Mouse (Mus musculus) liver, adult 2 months (tissue): ENCODE data around the gene Mcoln2. TPM values are rescaled to one million over a fixed set of nuclear protein-coding genes. Genes with fewer than 3 reads are reported as not detected.
"Not testable (repeated sequence)": the region's sequence is repeated elsewhere in the genome, so short reads cannot be mapped to it uniquely, and the experiment has no call there.

ENCODE experiments used
- DNase-seq: peaks from one replicate; pipeline ENCODE4 v3.0.0-alpha.2; 2011; ENCODE audit warnings: low read depth, low spot score; ENCODE audit errors: extremely low read depth
- H3K27ac ChIP-seq: fragments of 200-500 bp; replicated peaks from 2 replicates; pipeline ENCODE4 v1.5.1; 2012; ENCODE audit warnings: low read depth, mild to moderate bottlenecking, control low read depth, inconsistent platforms, low read length; ENCODE audit not compliant: insufficient read depth
- H3K27me3 ChIP-seq: fragments of 200-500 bp; 2 replicates; pipeline ENCODE4 v1.6.1; 2012; ENCODE audit warnings: mild to moderate bottlenecking, moderate library complexity, low read length, inconsistent platforms; ENCODE audit not compliant: control insufficient read depth, insufficient read depth
- H3K36me3 ChIP-seq: fragments of 200-500 bp; 2 replicates; pipeline ENCODE4 v1.6.1; 2012; ENCODE audit warnings: low read length, inconsistent platforms; ENCODE audit not compliant: control insufficient read depth, insufficient read depth
- H3K4me1 ChIP-seq: fragments of 200-500 bp; 2 replicates; pipeline ENCODE4 v1.6.1; 2011; ENCODE audit warnings: low read length; ENCODE audit not compliant: control insufficient read depth, insufficient read depth
- H3K4me3 ChIP-seq: fragments of 200-500 bp; 2 replicates; pipeline ENCODE4 v1.5.1; 2011; ENCODE audit warnings: low read depth, mild to moderate bottlenecking, control low read depth, low read length, moderate library complexity; ENCODE audit not compliant: insufficient read depth
- H3K79me2 ChIP-seq: fragments of 200-500 bp; 2 replicates; pipeline ENCODE4 v1.6.1; 2012; ENCODE audit warnings: inconsistent platforms, mild to moderate bottlenecking, low read length, moderate library complexity; ENCODE audit not compliant: control insufficient read depth, insufficient read depth
- H3K9ac ChIP-seq: fragments of 200-500 bp; 2 replicates; pipeline ENCODE4 v1.6.1; 2012; ENCODE audit warnings: low read depth, mild to moderate bottlenecking, control low read depth, inconsistent platforms, low read length
- CTCF ChIP-seq: fragments of 200-500 bp; IDR thresholded peaks from 2 replicates; pipeline ENCODE4 v1.5.1; 2011; ENCODE audit warnings: low read depth, low read length, control low read depth
- POLR2A ChIP-seq: fragments of 200-500 bp; IDR thresholded peaks from 2 replicates; pipeline ENCODE4 v1.6.1; 2011; ENCODE audit warnings: low read length, control low read depth; ENCODE audit not compliant: insufficient read depth; ENCODE audit errors: extremely low read depth
- WGBS: fragments of 180-500 bp; shearing (Covaris S2); methylation state at CpG from one replicate; pipeline ENCODE4 v1.1.7; 2018; 5-methylcytosine and 5-hydroxymethylcytosine counted together
- polyA plus RNA-seq: library from polyadenylated mRNA; depleted of rRNA; stranded (reverse); fragments of >200 nt; gene quantifications from 2 replicates; pipeline ENCODE4 v1.2.3, GENCODE M21; 2012
- total RNA-seq: library from RNA; depleted of rRNA; stranded (reverse); fragments of >200 nt; gene quantifications from 2 replicates; pipeline ENCODE4 v1.2.3, GENCODE M21; 2014

Gene Mcoln2
- total and polyA plus RNA-seq, 2 experiments = 0.15 to 0.55 TPM

DNA sequence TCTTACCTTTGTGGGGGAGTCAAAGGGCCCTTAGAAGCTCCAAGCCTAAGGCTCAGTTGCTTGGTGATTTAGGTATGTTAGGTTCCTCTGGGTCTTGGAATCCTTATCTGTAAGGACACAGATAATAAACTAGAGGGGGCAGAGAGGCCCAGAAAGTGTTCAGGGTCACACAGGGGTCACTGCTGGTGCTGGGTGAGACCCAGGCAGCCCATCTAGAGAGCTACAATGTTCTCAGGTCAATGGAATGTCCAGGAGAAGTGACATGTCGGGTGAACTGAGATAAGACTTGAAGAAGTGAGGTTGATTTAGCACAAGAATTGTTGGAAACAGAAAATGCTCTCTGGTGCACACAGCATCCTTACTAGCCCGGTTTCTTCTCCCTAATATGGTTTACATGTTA, 54.7 kb downstream of the Mcoln2 start:
- Histone ChIP-seq H3K4me3 (no peak overlapping the region), H3K36me3 (no peaks in the 10 kb centered on the region), H3K27ac (no peak overlapping the region), H3K9ac (no peak overlapping the region), H3K4me1 (no peaks in the 10 kb centered on the region), H3K27me3 (no peaks in the 10 kb centered on the region), H3K79me2 (no peaks in the 10 kb centered on the region)
- no peak for DNase-seq
- WGBS = 49% methylated on average over 2 of the region's 2 CpGs
- TF ChIP-seq POLR2A = no peak
- no peak for TF ChIP-seq CTCF

- DNase-seq = no peak
Measured at GRCm38 (mm10) chr3:146205305-146205704, 55.7 kb downstream of the Mcoln2 start.

DNA sequence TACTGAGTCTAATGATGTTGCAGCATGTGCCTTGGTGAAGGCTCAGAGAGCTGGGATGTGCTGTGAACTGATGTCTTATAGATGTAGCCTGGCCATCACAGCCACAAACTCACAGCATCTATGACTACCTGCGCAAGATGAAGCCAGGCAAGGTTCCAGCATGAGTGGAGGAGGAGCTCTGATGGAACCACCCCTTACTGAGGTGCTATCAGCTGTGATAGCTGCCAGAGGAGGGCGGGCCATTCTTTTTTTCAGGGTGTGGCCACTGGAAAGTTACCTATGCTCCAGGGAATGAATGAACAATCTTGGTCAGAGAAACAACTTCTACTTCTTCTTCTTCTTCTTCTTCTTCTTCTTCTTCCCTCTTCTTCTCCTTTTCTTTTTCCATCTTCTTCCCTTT, 57.0 kb downstream of the Mcoln2 start:
- H3K4me3 ChIP-seq = no peak overlapping the region
- 90% methylated on average over 2 of the region's 2 CpGs for WGBS
- no peak overlapping the region for H3K9ac ChIP-seq
- H3K27me3 ChIP-seq = no peaks in the 10 kb centered on the region
- no peaks in the 10 kb centered on the region for H3K4me1 ChIP-seq
- H3K79me2 ChIP-seq = no peaks in the 10 kb centered on the region
- H3K36me3 ChIP-seq = no peaks in the 10 kb centered on the region
- DNase-seq = no peak
- no peak overlapping the region for H3K27ac ChIP-seq
- no peak for TF ChIP-seq CTCF
- TF ChIP-seq POLR2A = no peak

More at GRCm38 (mm10) chr3:146205305-146205704, 55.7 kb downstream of the Mcoln2 start:
- Histone ChIP-seq H3K79me2 (no peaks in the 10 kb centered on the region), H3K9ac (no peak overlapping the region), H3K4me1 (no peaks in the 10 kb centered on the region), H3K36me3 (no peaks in the 10 kb centered on the region), H3K27me3 (no peaks in the 10 kb centered on the region), H3K27ac (no peak overlapping the region), H3K4me3 (no peak overlapping the region)
- no peak for TF ChIP-seq CTCF
- TF ChIP-seq POLR2A = no peak
- 26% methylated on average over 11 of the region's 11 CpGs for WGBS

DNA sequence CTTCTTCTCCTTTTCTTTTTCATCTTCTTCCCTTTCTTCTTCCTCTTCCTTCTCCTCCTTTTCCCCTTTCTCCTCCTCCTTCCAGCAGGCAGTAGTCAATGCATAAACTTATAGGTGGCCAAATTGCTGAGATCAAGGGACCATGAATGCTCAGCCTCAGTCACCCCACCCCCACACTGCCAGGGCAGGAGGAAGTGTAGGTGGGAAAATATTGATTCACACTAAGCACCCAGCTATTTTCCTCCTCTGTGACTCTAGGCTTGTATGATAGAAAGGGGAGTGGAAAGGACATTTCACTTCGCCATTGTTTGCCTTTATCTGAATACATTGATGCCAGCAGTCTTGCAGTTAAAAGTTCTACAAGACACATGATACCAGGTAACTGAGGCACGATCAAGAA, 57.8 kb downstream of the Mcoln2 start:
- Histone ChIP-seq H3K4me1 (no peaks in the 10 kb centered on the region), H3K79me2 (no peaks in the 10 kb centered on the region), H3K4me3 (no peak overlapping the region), H3K9ac (no peak overlapping the region), H3K27ac (no peak overlapping the region), H3K27me3 (no peaks in the 10 kb centered on the region), H3K36me3 (no peaks in the 10 kb centered on the region)
- 36% methylated on average over 2 of the region's 2 CpGs for WGBS
- TF ChIP-seq POLR2A (no peak), CTCF (no peak)
- no peak for DNase-seq

GRCm38 (mm10) chr3:146209759-146210158, 60.1 kb downstream of the Mcoln2 start:
- H3K9ac ChIP-seq, DNase-seq, H3K4me1 ChIP-seq, H3K27me3 ChIP-seq, H3K4me3 ChIP-seq, H3K27ac ChIP-seq, H3K79me2 ChIP-seq, H3K36me3 ChIP-seq: not testable (repeated sequence)
- 92% methylated on average over 8 of the region's 8 CpGs for WGBS

GRCm38 (mm10) chr3:146211141-146211747, 61.6 kb downstream of the Mcoln2 start:
- no peak overlapping the region for H3K9ac ChIP-seq
- no peak overlapping the region for H3K27ac ChIP-seq
- peaks cover 3% of the 10 kb centered on the region; the same call in 1 of the 2 replicates for H3K4me1 ChIP-seq
- no peaks in the 10 kb centered on the region for H3K36me3 ChIP-seq
- 0 out of 2 replicates have a peak, but pooled peaks cover 2% of the 10 kb centered on the region for H3K27me3 ChIP-seq
- TF ChIP-seq POLR2A (no peak), CTCF (no peak)
- 91% methylated on average over 4 of the region's 4 CpGs for WGBS
- no peak for DNase-seq
- no peaks in the 10 kb centered on the region for H3K79me2 ChIP-seq
- no peak overlapping the region for H3K4me3 ChIP-seq
